Mouse (Mus musculus) stomach, postnatal 0 days (tissue): ENCODE data around the gene Hoxd4.

Experiments
- CTCF ChIP-seq: IDR thresholded peaks from 2 replicates; pipeline ENCODE4 v1.5.1; 2016; ENCODE audit warnings: antibody characterized with exemption, low read depth, mild to moderate bottlenecking, moderate library complexity
- EP300 ChIP-seq: optimal IDR thresholded peaks from 2 replicates; pipeline ENCODE3; 2016; ENCODE audit warnings: antibody characterized with exemption

DNA sequence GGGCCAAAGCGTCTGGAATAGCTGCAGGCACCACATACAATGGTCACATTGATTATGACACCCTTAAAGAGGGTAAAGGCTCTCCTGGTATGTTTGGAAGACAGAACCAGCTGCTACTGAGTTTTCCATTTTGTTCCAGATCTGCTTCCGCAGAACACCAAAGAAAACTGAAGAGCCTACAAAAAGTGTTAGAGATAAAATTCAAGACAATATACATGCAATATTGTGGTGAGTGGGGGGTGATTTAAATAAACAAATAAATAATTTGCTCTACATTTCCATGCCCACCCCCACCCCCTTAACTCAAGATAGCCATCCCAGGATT is 27.7 kb downstream of the Hoxd4 start:
- TF ChIP-seq EP300 (no peak), CTCF (no peak)
